Mouse (Mus musculus) liver, embryonic 11.5 days (tissue): ENCODE results near the gene Frmd8. TPM values are rescaled to one million over a fixed set of nuclear protein-coding genes. Genes with fewer than 3 reads are reported as not detected.
A peak's percentile ranks its signal among the peaks of the same experiment; 100 is the strongest.
"Not testable (repeated sequence)": the region's sequence is repeated elsewhere in the genome, so short reads cannot be mapped to it uniquely, and the experiment has no call there.

Source experiments
- ATAC-seq: fragments of 200-750 bp; cut with Nextera tagmentation; replicated peaks from 2 replicates; pipeline ENCODE4 v1.8.0; 2017; ENCODE audit warnings: moderate number of reproducible peaks, mild to moderate bottlenecking, moderate TSS enrichment, moderate library complexity; ENCODE audit not compliant: low FRiP score
- DNase-seq: peaks from one replicate; pipeline ENCODE4 v3.0.0-alpha.2; 2017; ENCODE audit warnings: low spot score
- H3K27ac ChIP-seq: fragments of 300-500 bp; sonication (generic); 2 replicates; pipeline ENCODE4 v1.5.1; 2014; ENCODE audit warnings: mild to moderate bottlenecking, low read depth, low read length, control low read depth
- H3K27me3 ChIP-seq: fragments of 300-500 bp; sonication (generic); replicated peaks from 2 replicates; pipeline ENCODE4 v1.6.1; 2014; ENCODE audit warnings: low read length, mixed read lengths; ENCODE audit not compliant: control insufficient read depth, insufficient read depth
- H3K36me3 ChIP-seq: fragments of 300-500 bp; sonication (generic); 2 replicates; pipeline ENCODE4 v1.6.1; 2014; ENCODE audit warnings: mild to moderate bottlenecking, low read length, moderate library complexity, mixed read lengths; ENCODE audit not compliant: control insufficient read depth, insufficient read depth
- H3K4me1 ChIP-seq: fragments of 300-500 bp; sonication (generic); replicated peaks from 2 replicates; pipeline ENCODE4 v1.6.1; 2014; ENCODE audit warnings: low read length, mixed read lengths; ENCODE audit not compliant: control insufficient read depth, insufficient read depth
- H3K4me2 ChIP-seq: fragments of 300-500 bp; sonication (generic); 2 replicates; pipeline ENCODE4 v1.6.1; 2014; ENCODE audit warnings: mild to moderate bottlenecking, control low read depth, moderate library complexity
- H3K4me3 ChIP-seq: fragments of 300-500 bp; sonication (generic); 2 replicates; pipeline ENCODE4 v1.5.1; 2014; ENCODE audit warnings: low read depth, low read length, control low read depth
- H3K9ac ChIP-seq: fragments of 300-500 bp; sonication (generic); 2 replicates; pipeline ENCODE4 v1.6.1; 2014; ENCODE audit warnings: low read depth, low read length, control low read depth
- H3K9me3 ChIP-seq: fragments of 300-500 bp; sonication (generic); 2 replicates; pipeline ENCODE4 v1.6.1; 2016; ENCODE audit warnings: low read length, inconsistent platforms, mixed read lengths; ENCODE audit not compliant: control insufficient read depth
- WGBS: fragments of 180-500 bp; shearing (Covaris S2); extraction: QIAGEN DNeasy Blood & Tissue Kit; methylation state at CpG from one replicate; pipeline ENCODE4 v1.1.7; 2014; 5-methylcytosine and 5-hydroxymethylcytosine counted together
- polyA plus RNA-seq: library from polyadenylated mRNA; unstranded; fragments of >200 nt; fragmentation: Nextera tagmentation; extraction: Ambion mirVana; gene quantifications from 2 replicates; pipeline ENCODE4 v1.2.1, GENCODE M21; 2014

Gene Frmd8
- polyA plus RNA-seq, 1 experiment from 2014 or later, result 26.8 TPM

GRCm38 (mm10) chr19:5891521-5892258, 16.6 kb upstream of the Frmd8 start:
- H3K4me3 ChIP-seq, result no peak overlapping the region
- H3K27ac ChIP-seq, result no peak overlapping the region
- DNase-seq (no peak), ATAC-seq (no peak)
- no peak overlapping the region for H3K9ac ChIP-seq
- H3K27me3 ChIP-seq, result no peaks in the 10 kb centered on the region
- WGBS, result 92% methylated on average over 12 of the region's 12 CpGs
- no peak overlapping the region for H3K4me2 ChIP-seq
- H3K36me3 ChIP-seq, result peaks cover 12% of the 10 kb centered on the region
- H3K9me3 ChIP-seq, result no peaks in the 10 kb centered on the region
- peaks cover 12% of the 10 kb centered on the region for H3K4me1 ChIP-seq

- Histone ChIP-seq H3K36me3 (0 out of 2 replicates have a peak, but pooled peaks cover 3% of the 10 kb centered on the region), H3K27me3 (no peaks in the 10 kb centered on the region), H3K9ac (no peak overlapping the region), H3K9me3 (no peaks in the 10 kb centered on the region), H3K4me3 (no peak overlapping the region), H3K4me2 (no peak overlapping the region), H3K4me1 (peaks cover 19% of the 10 kb centered on the region), H3K27ac (no peak overlapping the region; the same call in 1 of the 2 replicates)
- ATAC-seq (no peak), DNase-seq (no peak)
- 55% methylated on average over 4 of the region's 4 CpGs for WGBS
These were observed 14.1 kb upstream of the Frmd8 start for GRCm38 (mm10) chr19:5889211-5889610.

- ATAC-seq (no peak), DNase-seq (no peak)
- Histone ChIP-seq H3K27me3 (no peaks in the 10 kb centered on the region), H3K9ac (no peak overlapping the region), H3K4me3 (no peak overlapping the region), H3K4me1 (peaks cover 22% of the 10 kb centered on the region), H3K27ac (no peak overlapping the region), H3K9me3 (no peaks in the 10 kb centered on the region), H3K4me2 (no peak overlapping the region), H3K36me3 (no peaks in the 10 kb centered on the region)
- 59% methylated on average over 3 of the region's 3 CpGs for WGBS
These were observed 12.3 kb upstream of the Frmd8 start for GRCm38 (mm10) chr19:5887234-5887815.

- Histone ChIP-seq H3K27me3 (no peaks in the 10 kb centered on the region), H3K4me3 (no peak overlapping the region), H3K9me3 (no peaks in the 10 kb centered on the region), H3K27ac (no peak overlapping the region), H3K9ac (no peak overlapping the region), H3K36me3 (no peaks in the 10 kb centered on the region), H3K4me2 (no peak overlapping the region), H3K4me1 (peaks cover 22% of the 10 kb centered on the region)
- ATAC-seq (no peak), DNase-seq (no peak)
- WGBS, result 65% methylated on average over 4 of the region's 4 CpGs
These were observed 10.8 kb upstream of the Frmd8 start for GRCm38 (mm10) chr19:5885838-5886237.

GRCm38 (mm10) chr19:5883935-5884334, 8.9 kb upstream of the Frmd8 start:
- Histone ChIP-seq H3K36me3 (no peaks in the 10 kb centered on the region), H3K9me3 (no peaks in the 10 kb centered on the region), H3K27me3 (no peaks in the 10 kb centered on the region), H3K4me3 (no peak overlapping the region), H3K9ac (peak overlapping the region; percentile 30), H3K4me2 (peak overlapping the region; percentile 33), H3K4me1 (peaks cover 26% of the 10 kb centered on the region), H3K27ac (peak overlapping the region; percentile 79)
- DNase-seq (no peak), ATAC-seq (peak; percentile 97)
- 16% methylated on average over 1 of the region's 1 CpGs for WGBS

- not testable (repeated sequence) for ATAC-seq, H3K36me3 ChIP-seq, H3K4me2 ChIP-seq, H3K4me3 ChIP-seq, H3K9ac ChIP-seq, DNase-seq, H3K27ac ChIP-seq, H3K27me3 ChIP-seq, H3K9me3 ChIP-seq
- WGBS, result 56% methylated on average over 5 of the region's 5 CpGs
- H3K4me1 ChIP-seq, result peaks cover 26% of the 10 kb centered on the region
These were observed 7.0 kb upstream of the Frmd8 start for GRCm38 (mm10) chr19:5882079-5882478.

GRCm38 (mm10) chr19:5881155-5881554, 6.1 kb upstream of the Frmd8 start:
- no peak for DNase-seq
- ATAC-seq, result no peak
- Histone ChIP-seq H3K4me2 (no peak overlapping the region), H3K27me3 (no peaks in the 10 kb centered on the region), H3K9me3 (no peaks in the 10 kb centered on the region), H3K4me3 (no peak overlapping the region), H3K27ac (no peak overlapping the region), H3K36me3 (no peaks in the 10 kb centered on the region), H3K4me1 (peaks cover 26% of the 10 kb centered on the region), H3K9ac (no peak overlapping the region)
- 88% methylated on average over 6 of the region's 6 CpGs for WGBS

- H3K27ac ChIP-seq, result no peak overlapping the region
- no peaks in the 10 kb centered on the region for H3K9me3 ChIP-seq
- H3K36me3 ChIP-seq, result no peaks in the 10 kb centered on the region
- H3K9ac ChIP-seq, result no peak overlapping the region
- H3K4me1 ChIP-seq, result peaks cover 27% of the 10 kb centered on the region
- 88% methylated on average over 7 of the region's 7 CpGs for WGBS
- no peak overlapping the region for H3K4me3 ChIP-seq
- H3K27me3 ChIP-seq, result no peaks in the 10 kb centered on the region
- no peak overlapping the region for H3K4me2 ChIP-seq
- DNase-seq (no peak), ATAC-seq (no peak)
These were observed 4.7 kb upstream of the Frmd8 start for GRCm38 (mm10) chr19:5879735-5880134.

GRCm38 (mm10) chr19:5878916-5879315, 3.8 kb upstream of the Frmd8 start:
- DNase-seq (no peak), ATAC-seq (no peak)
- peak overlapping the region; percentile 23 for H3K4me3 ChIP-seq
- H3K27ac ChIP-seq, result no peak overlapping the region
- WGBS, result 67% methylated on average over 3 of the region's 3 CpGs
- peaks cover 25% of the 10 kb centered on the region for H3K4me1 ChIP-seq
- no peaks in the 10 kb centered on the region for H3K27me3 ChIP-seq
- H3K9ac ChIP-seq, result 0 out of 2 replicates have a peak overlapping the region, but pooled peaks have one; percentile 7
- no peaks in the 10 kb centered on the region for H3K36me3 ChIP-seq
- H3K9me3 ChIP-seq, result no peaks in the 10 kb centered on the region
- peak overlapping the region; percentile 39 for H3K4me2 ChIP-seq
